Mouse (Mus musculus) kidney, adult 2 months (tissue): ENCODE results near the gene Slc41a2.

Experiments
- CTCF ChIP-seq: fragments of 200-500 bp; conservative IDR thresholded peaks from 2 replicates; pipeline ENCODE4 v1.5.1; 2011; ENCODE audit warnings: low read depth, mild to moderate bottlenecking, control low read depth, low read length, moderate library complexity, mixed read lengths; ENCODE audit not compliant: insufficient read depth, insufficient read length
- POLR2A ChIP-seq: fragments of 200-500 bp; IDR thresholded peaks from one replicate; pipeline ENCODE4 v1.6.1; 2011; ENCODE audit warnings: low read depth, low read length, control low read depth

DNA sequence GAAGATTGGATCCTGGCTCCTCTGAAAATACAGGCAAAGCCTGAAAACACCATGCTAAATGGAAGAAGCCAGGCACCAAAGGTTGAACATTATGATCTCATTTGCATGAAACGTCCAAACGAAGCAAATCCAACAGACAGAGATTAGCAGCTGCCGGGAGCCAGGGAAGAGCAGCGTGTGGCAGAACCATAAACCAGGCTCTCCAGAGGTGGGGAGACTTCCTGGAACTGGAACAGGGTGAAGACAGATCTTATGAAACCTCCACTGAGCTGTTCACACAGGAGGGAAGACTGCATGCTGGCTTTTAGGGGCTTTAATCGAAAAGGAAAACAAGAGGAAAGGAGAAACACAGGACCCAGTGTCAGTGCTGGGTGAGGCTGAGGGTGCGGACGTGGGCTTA, 51.3 kb downstream of the Slc41a2 start:
- no peak for TF ChIP-seq POLR2A
- TF ChIP-seq CTCF: no peak
